Mouse (Mus musculus) erythroblast, embryonic 14.5 days (primary cell): ENCODE data around the gene Birc2. TPM values are rescaled to one million over a fixed set of nuclear protein-coding genes. Genes with fewer than 3 reads are reported as not detected.

ENCODE experiments used
- H3K27me3 ChIP-seq: 2 replicates; pipeline ENCODE4 v1.6.1; 2012; ENCODE audit warnings: inconsistent platforms; ENCODE audit not compliant: control insufficient read depth
- H3K36me3 ChIP-seq: 2 replicates; pipeline ENCODE4 v1.6.1; 2012; ENCODE audit warnings: mild to moderate bottlenecking, inconsistent platforms; ENCODE audit not compliant: control insufficient read depth
- H3K4me1 ChIP-seq: 2 replicates; pipeline ENCODE4 v1.6.1; 2012; ENCODE audit warnings: inconsistent platforms; ENCODE audit not compliant: control insufficient read depth
- H3K4me3 ChIP-seq: replicated peaks from 2 replicates; pipeline ENCODE3; 2012; ENCODE audit warnings: moderate library complexity, mild to moderate bottlenecking, inconsistent platforms
- H3K9me3 ChIP-seq: 2 replicates; pipeline ENCODE4 v1.6.1; 2012; ENCODE audit warnings: low read length, inconsistent platforms, mixed read lengths; ENCODE audit not compliant: control insufficient read depth
- GATA1 ChIP-seq: IDR thresholded peaks from 2 replicates; pipeline ENCODE4 v1.6.1; 2012; ENCODE audit warnings: low read length, inconsistent platforms, mixed read lengths
- TAL1 ChIP-seq: IDR thresholded peaks from 3 replicates; pipeline ENCODE4 v1.6.1; 2012; ENCODE audit warnings: low read length, inconsistent platforms, mixed read lengths
- polyA plus RNA-seq: library from polyadenylated mRNA; stranded (reverse); fragments of >175 nt; gene quantifications from 2 replicates; pipeline ENCODE4 v1.2.3, GENCODE M21; 2012

Birc2 gene
- polyA plus RNA-seq, 1 experiment: 0.47 TPM

GRCm38 (mm10) chr9:7793561-7793960, 43.3 kb downstream of the Birc2 start:
- Histone ChIP-seq H3K9me3 (no peaks in the 10 kb centered on the region), H3K4me1 (peaks cover 42% of the 10 kb centered on the region), H3K36me3 (peaks cover 60% of the 10 kb centered on the region), H3K27me3 (no peaks in the 10 kb centered on the region), H3K4me3 (no peak overlapping the region)
- TF ChIP-seq TAL1: no peak
- no peak for TF ChIP-seq GATA1

DNA sequence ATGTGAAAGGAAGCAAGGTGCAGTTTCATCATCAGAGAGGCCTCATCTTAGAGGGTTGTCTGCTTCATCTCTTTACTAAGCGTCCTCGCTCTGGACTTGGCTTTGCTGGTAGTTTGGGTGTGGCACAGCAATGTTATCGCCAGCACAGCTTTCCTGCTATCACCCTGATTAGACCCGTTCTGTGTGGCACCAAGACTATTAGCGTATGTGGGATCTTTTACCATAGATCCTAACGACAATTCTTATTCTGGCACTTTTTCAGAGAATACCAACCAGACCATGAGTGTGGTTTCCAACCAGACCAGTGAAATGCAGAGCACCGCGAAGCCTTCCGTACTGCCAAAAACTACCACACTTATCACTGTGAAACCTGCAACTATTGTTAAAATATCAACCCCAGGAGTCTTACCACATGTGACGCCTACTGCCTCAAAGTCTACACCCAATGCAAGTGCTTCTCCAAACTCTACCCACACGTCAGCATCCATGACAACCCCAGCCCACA, 46.2 kb downstream of the Birc2 start:
- H3K9me3 ChIP-seq: no peaks in the 10 kb centered on the region
- TF ChIP-seq TAL1: peak; percentile 65; the same call in 2 of the 3 replicates
- peak; percentile 79 for TF ChIP-seq GATA1
- peaks cover 70% of the 10 kb centered on the region for H3K36me3 ChIP-seq
- peak overlapping the region; percentile 23 for H3K4me3 ChIP-seq
- peaks cover 49% of the 10 kb centered on the region for H3K4me1 ChIP-seq
- H3K27me3 ChIP-seq: no peaks in the 10 kb centered on the region

GRCm38 (mm10) chr9:7789764-7790575, 46.9 kb downstream of the Birc2 start:
- no peaks in the 10 kb centered on the region for H3K9me3 ChIP-seq
- peaks cover 71% of the 10 kb centered on the region for H3K36me3 ChIP-seq
- H3K27me3 ChIP-seq: no peaks in the 10 kb centered on the region
- peaks cover 51% of the 10 kb centered on the region for H3K4me1 ChIP-seq
- TF ChIP-seq TAL1: no peak
- TF ChIP-seq GATA1: no peak
- peak overlapping the region; percentile 6 for H3K4me3 ChIP-seq

DNA sequence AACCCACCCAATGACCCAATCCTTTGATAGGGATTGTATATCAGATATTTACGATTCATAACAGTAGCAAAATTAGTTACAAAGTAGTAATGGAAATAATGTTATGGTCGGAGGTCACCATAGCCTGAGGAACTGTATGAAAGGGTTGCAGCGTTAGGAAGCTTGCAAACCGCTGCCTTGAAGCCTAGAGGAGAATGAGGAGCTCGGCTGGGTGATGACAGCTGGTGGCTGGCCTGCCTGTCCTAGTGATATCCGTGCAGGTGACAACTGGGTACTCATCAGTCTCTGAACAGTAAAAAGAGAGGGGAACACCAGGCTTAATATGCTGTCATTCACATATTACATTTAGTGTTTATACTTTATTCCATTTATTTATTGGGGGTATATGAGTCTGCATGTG, 48.5 kb downstream of the Birc2 start:
- H3K36me3 ChIP-seq: peaks cover 74% of the 10 kb centered on the region
- H3K27me3 ChIP-seq: no peaks in the 10 kb centered on the region
- H3K4me1 ChIP-seq: peaks cover 53% of the 10 kb centered on the region
- H3K4me3 ChIP-seq: no peak overlapping the region
- TF ChIP-seq TAL1: no peak
- no peaks in the 10 kb centered on the region for H3K9me3 ChIP-seq

GRCm38 (mm10) chr9:7786086-7786485, 50.8 kb downstream of the Birc2 start:
- Histone ChIP-seq H3K9me3 (peaks cover 2% of the 10 kb centered on the region; the same call in 1 of the 2 replicates), H3K4me3 (no peak overlapping the region), H3K27me3 (no peaks in the 10 kb centered on the region), H3K4me1 (peaks cover 50% of the 10 kb centered on the region), H3K36me3 (peaks cover 73% of the 10 kb centered on the region)
- TF ChIP-seq TAL1 (no peak), GATA1 (no peak)

- peaks cover 2% of the 10 kb centered on the region; the same call in 1 of the 2 replicates for H3K9me3 ChIP-seq
- no peak overlapping the region for H3K4me3 ChIP-seq
- no peaks in the 10 kb centered on the region for H3K27me3 ChIP-seq
- TF ChIP-seq GATA1 (no peak), TAL1 (no peak)
- H3K36me3 ChIP-seq: peaks cover 67% of the 10 kb centered on the region
- peaks cover 49% of the 10 kb centered on the region for H3K4me1 ChIP-seq
Observed at GRCm38 (mm10) chr9:7785396-7785795, 51.5 kb downstream of the Birc2 start.

- TF ChIP-seq GATA1 (no peak), TAL1 (no peak)
- H3K4me1 ChIP-seq: peaks cover 49% of the 10 kb centered on the region
- H3K4me3 ChIP-seq: no peak overlapping the region
- H3K36me3 ChIP-seq: peaks cover 68% of the 10 kb centered on the region
- no peaks in the 10 kb centered on the region for H3K27me3 ChIP-seq
- H3K9me3 ChIP-seq: peaks cover 2% of the 10 kb centered on the region; the same call in 1 of the 2 replicates
Observed at GRCm38 (mm10) chr9:7784615-7785012, 52.2 kb downstream of the Birc2 start.

GRCm38 (mm10) chr9:7783823-7784614, 52.8 kb downstream of the Birc2 start:
- no peak for TF ChIP-seq GATA1
- no peak for TF ChIP-seq TAL1
- Histone ChIP-seq H3K27me3 (no peaks in the 10 kb centered on the region), H3K4me1 (peaks cover 49% of the 10 kb centered on the region), H3K9me3 (peaks cover 2% of the 10 kb centered on the region; the same call in 1 of the 2 replicates), H3K4me3 (no peak overlapping the region), H3K36me3 (peaks cover 72% of the 10 kb centered on the region)
